Mouse (Mus musculus) heart, postnatal 0 days (tissue): ENCODE results near the gene Vav3.

ENCODE experiments used
- CTCF ChIP-seq: IDR thresholded peaks from 2 replicates; pipeline ENCODE4 v1.5.1; 2016; ENCODE audit warnings: antibody characterized with exemption, control low read depth, low read depth
- EP300 ChIP-seq: IDR thresholded peaks from 2 replicates; pipeline ENCODE4 v1.6.1; 2016; ENCODE audit warnings: antibody characterized with exemption, low read depth

DNA sequence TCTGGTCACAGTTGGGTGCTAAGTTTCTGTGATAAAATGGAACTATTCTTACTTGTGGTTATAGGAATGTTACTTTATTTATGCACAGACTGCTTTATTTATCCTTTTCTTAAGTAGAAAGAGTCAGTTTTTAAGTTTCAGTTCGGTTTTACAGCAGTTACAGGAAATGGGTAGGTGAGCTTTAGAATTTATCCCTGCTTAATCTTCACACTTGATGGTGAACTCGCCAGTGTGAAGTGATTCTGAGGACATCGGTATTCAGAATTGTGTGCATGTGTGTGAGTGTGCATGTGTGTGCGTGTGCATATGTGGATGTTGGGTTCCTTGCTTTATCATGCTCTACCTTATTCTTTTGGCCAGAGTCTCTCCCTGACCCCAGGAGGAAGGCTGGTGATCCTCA is 32.2 kb downstream of the Vav3 start:
- TF ChIP-seq CTCF (no peak), EP300 (no peak)
